Mouse (Mus musculus) CH12F3 (cell line): ENCODE results near the gene Lsm6.
"Not testable (repeated sequence)": the region's sequence is repeated elsewhere in the genome, so short reads cannot be mapped to it uniquely, and the experiment has no call there.

Experiments
- in situ Hi-C: fragments of 300-500 bp; cut with MboI; formaldehyde crosslinking; loops from 2 replicates; pipeline ENCODE4 v1.14.3; 2020; ENCODE audit warnings: low sequenced_read_pairs

The Lsm6 gene

GRCm38 (mm10) chr8:78820673-78821310 lies at the start of gene Lsm6:
Lsm6 (minus strand) TSS chr8:78821140.
- in situ Hi-C loops = no loop called here

GRCm38 (mm10) chr8:78867036-78867435 lies 46.1 kb upstream of the Lsm6 start:
- in situ Hi-C loops = no loop called here

GRCm38 (mm10) chr8:78863001-78863400 lies 42.1 kb upstream of the Lsm6 start:
- in situ Hi-C loops = no loop called here

GRCm38 (mm10) chr8:78862046-78862445 lies 41.1 kb upstream of the Lsm6 start:
- in situ Hi-C loops = no loop called here

GRCm38 (mm10) chr8:78860789-78861188 lies 39.8 kb upstream of the Lsm6 start:
- in situ Hi-C loops = no loop called here

- in situ Hi-C loops = no loop called here
These were observed 36.5 kb upstream of the Lsm6 start for GRCm38 (mm10) chr8:78857421-78857820.

GRCm38 (mm10) chr8:78852279-78852678 lies 31.3 kb upstream of the Lsm6 start:
- in situ Hi-C loops = no loop called here

GRCm38 (mm10) chr8:78847240-78847639 lies 26.3 kb upstream of the Lsm6 start:
- in situ Hi-C loops = no loop called here

GRCm38 (mm10) chr8:78844559-78844958 lies 23.6 kb upstream of the Lsm6 start:
- in situ Hi-C loops = no loop called here

- in situ Hi-C loops = no loop called here
These were observed 17.9 kb upstream of the Lsm6 start for GRCm38 (mm10) chr8:78838656-78839413.

GRCm38 (mm10) chr8:78836091-78836490 lies 15.2 kb upstream of the Lsm6 start:
- in situ Hi-C loops = no loop called here

- in situ Hi-C loops = no loop called here
These were observed 7.5 kb upstream of the Lsm6 start for GRCm38 (mm10) chr8:78828414-78828813.

- in situ Hi-C loops = no loop called here
These were observed 3.6 kb upstream of the Lsm6 start for GRCm38 (mm10) chr8:78824515-78824914.

- in situ Hi-C loops = not testable (repeated sequence)
These were observed 967 bp downstream of the Lsm6 start for GRCm38 (mm10) chr8:78819973-78820372.

- in situ Hi-C loops = no loop called here
These were observed 6.2 kb downstream of the Lsm6 start for GRCm38 (mm10) chr8:78814743-78815142.

- in situ Hi-C loops = no loop called here
These were observed 7.9 kb downstream of the Lsm6 start for GRCm38 (mm10) chr8:78813021-78813420.

- in situ Hi-C loops = no loop called here
These were observed 8.5 kb downstream of the Lsm6 start for GRCm38 (mm10) chr8:78812446-78812845.

- in situ Hi-C loops = no loop called here
These were observed 9.2 kb downstream of the Lsm6 start for GRCm38 (mm10) chr8:78811748-78812147.

GRCm38 (mm10) chr8:78810207-78810675 lies 10.7 kb downstream of the Lsm6 start:
- in situ Hi-C loops = no loop called here

GRCm38 (mm10) chr8:78809454-78810206 lies 11.3 kb downstream of the Lsm6 start:
- in situ Hi-C loops = no loop called here

- in situ Hi-C loops = no loop called here
These were observed 12.1 kb downstream of the Lsm6 start for GRCm38 (mm10) chr8:78808888-78809287.

- in situ Hi-C loops = no loop called here
These were observed 12.5 kb downstream of the Lsm6 start for GRCm38 (mm10) chr8:78808439-78808838.
